Mouse (Mus musculus) C2C12 (cell line): ENCODE measurements at regions not wholly inside any gene's neighbourhood (a gene's known extent, or its start where the extent isn't known, plus 50 kb on each side); places are given as distances from the start of the nearest gene placed in this dataset.

Source experiments
- H3K27me3 ChIP-seq: one replicate; pipeline ENCODE4 v1.6.1; 2011; ENCODE audit not compliant: control insufficient read depth, insufficient read depth, insufficient read length
- H3K36me3 ChIP-seq: one replicate; pipeline ENCODE4 v1.6.1; 2011; ENCODE audit not compliant: control insufficient read depth, insufficient read depth
- H3K4me3 ChIP-seq: one replicate; pipeline ENCODE4 v1.5.1; 2011; ENCODE audit warnings: mild to moderate bottlenecking, control low read depth; ENCODE audit not compliant: poor library complexity, insufficient read depth, severe bottlenecking
- H3K79me2 ChIP-seq: one replicate; pipeline ENCODE4 v1.6.1; 2011; ENCODE audit not compliant: control insufficient read depth, insufficient read depth
- H3K79me3 ChIP-seq: one replicate; pipeline ENCODE4 v1.6.1; 2011; ENCODE audit warnings: low read depth, control low read depth
- H3ac ChIP-seq: one replicate; pipeline ENCODE3; 2011; ENCODE audit warnings: low read depth; ENCODE audit not compliant: control insufficient read depth, insufficient read length
- CEBPB ChIP-seq: IDR thresholded peaks from one replicate; pipeline ENCODE4 v1.6.1; 2011; ENCODE audit warnings: low read depth, mild to moderate bottlenecking, control low read depth, moderate library complexity
- CTCF ChIP-seq: IDR thresholded peaks from one replicate; pipeline ENCODE4 v1.5.1; 2011; ENCODE audit not compliant: control insufficient read depth, insufficient read depth, insufficient read length
- FOSL1 ChIP-seq: IDR thresholded peaks from one replicate; pipeline ENCODE4 v1.8.0; 2011; ENCODE audit warnings: mild to moderate bottlenecking, low read length; ENCODE audit not compliant: poor library complexity, insufficient read depth, severe bottlenecking
- MAX ChIP-seq: IDR thresholded peaks from one replicate; pipeline ENCODE4 v1.6.1; 2011; ENCODE audit warnings: mild to moderate bottlenecking, control low read depth
- MYOD1 ChIP-seq: IDR thresholded peaks from one replicate; pipeline ENCODE4 v1.6.1; 2011; ENCODE audit warnings: low read depth; ENCODE audit not compliant: control insufficient read depth, insufficient read length
- MYOG ChIP-seq: IDR thresholded peaks from one replicate; pipeline ENCODE4 v1.6.1; 2011; ENCODE audit not compliant: control insufficient read depth, insufficient read length; ENCODE audit errors: extremely low read depth
- USF1 ChIP-seq: IDR thresholded peaks from one replicate; pipeline ENCODE4 v1.6.1; 2011; ENCODE audit warnings: low read depth, mild to moderate bottlenecking, control low read depth, moderate library complexity

DNA sequence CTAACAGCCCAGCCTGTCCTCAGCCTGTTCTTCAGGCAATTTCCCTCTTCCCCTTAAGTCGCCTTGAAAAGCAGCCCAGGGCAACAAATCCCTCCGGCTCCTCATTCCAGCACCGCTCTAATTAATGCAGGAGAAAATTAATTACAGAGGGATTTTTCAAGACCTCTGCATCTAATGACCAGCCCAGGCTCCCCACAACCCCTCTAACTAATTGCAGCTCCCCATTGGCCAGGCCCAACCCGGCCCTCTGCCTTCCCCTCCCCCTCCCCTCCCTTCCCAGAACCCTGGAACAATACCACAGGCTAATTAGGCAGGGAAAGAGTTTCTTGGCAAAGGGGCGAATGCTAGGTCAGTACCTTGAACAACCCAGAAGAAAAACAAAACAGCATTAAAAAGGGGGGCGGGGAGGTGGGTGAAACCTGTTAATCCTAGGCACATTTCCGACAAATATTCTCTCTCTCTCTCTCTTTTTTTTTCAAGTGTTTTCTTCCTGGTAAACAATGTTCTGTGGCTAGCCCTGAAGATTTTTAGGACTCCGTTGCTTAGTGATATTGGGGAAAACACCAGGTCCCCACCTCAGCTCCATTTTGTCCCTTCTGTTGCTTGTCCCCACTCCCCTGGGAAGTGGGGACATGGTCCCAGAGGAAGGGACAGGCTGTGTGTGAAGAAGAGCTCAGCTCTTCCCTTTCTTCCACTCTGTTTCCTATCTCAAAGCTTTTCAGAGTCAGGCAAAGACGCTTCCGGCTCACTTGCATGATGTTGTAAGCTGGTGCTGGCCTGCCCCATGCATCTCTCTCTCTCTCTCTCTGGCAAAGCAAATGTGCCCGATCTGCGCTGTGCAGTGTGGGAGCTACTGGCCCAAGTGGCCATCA lies 195.1 kb downstream of the Sox9 start:
- TF ChIP-seq CTCF (no peak), MYOG (no peak), USF1 (no peak), MAX (no peak), FOSL1 (no peak), CEBPB (no peak), MYOD1 (no peak)
- H3K4me3 ChIP-seq = no peak overlapping the region
- H3K79me2 ChIP-seq = no peaks in the 10 kb centered on the region
- no peaks in the 10 kb centered on the region for H3K36me3 ChIP-seq
- H3K79me3 ChIP-seq = no peaks in the 10 kb centered on the region
- no peaks in the 10 kb centered on the region for H3K27me3 ChIP-seq
- H3ac ChIP-seq = no peak overlapping the region

DNA sequence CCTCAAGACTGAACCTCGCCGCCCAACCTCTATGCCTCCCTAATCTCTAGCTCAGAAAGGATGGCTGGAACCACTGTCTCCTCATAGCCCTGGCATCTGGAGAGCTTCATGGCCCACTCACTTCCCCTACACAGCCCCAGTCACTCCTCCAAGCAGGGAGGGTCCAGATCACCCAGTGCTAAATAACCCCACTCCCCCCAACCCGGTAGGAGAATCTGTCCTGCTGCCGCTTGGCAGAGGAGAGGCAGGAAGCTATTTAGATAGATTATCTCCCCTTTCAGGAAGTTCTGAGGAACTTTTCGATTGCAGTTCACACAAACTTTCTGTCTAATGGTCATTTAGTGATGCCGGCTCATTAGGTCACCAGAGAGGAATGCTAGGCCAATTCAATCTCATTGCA lies 196.9 kb downstream of the Sox9 start:
- Histone ChIP-seq H3ac (no peak overlapping the region), H3K27me3 (no peaks in the 10 kb centered on the region), H3K79me3 (no peaks in the 10 kb centered on the region), H3K4me3 (no peak overlapping the region), H3K36me3 (no peaks in the 10 kb centered on the region), H3K79me2 (no peaks in the 10 kb centered on the region)
- TF ChIP-seq MYOD1 = no peak
- TF ChIP-seq USF1 = no peak
- no peak for TF ChIP-seq MAX
- no peak for TF ChIP-seq MYOG

DNA sequence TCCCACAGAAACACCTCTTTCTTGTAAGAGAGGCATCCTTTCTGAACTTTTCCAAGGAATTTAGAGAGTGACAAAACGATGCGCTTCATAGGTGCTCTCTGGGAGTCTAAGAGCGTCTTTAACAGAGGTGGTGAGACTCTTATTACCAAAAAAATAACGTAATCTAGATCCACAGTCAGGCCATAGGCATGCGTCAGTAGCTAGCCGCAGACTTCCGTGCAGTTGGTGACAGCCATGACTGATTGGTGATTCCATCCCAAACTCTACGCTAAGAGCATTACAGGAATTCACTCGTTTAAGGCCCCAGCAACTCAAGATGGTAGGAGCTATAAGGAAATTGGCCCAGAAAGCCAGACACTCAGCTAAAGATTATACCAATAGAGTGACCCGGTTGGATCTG lies 197.4 kb downstream of the Sox9 start:
- Histone ChIP-seq H3K79me3 (no peaks in the 10 kb centered on the region), H3K79me2 (no peaks in the 10 kb centered on the region), H3K27me3 (no peaks in the 10 kb centered on the region), H3ac (no peak overlapping the region), H3K36me3 (no peaks in the 10 kb centered on the region), H3K4me3 (no peak overlapping the region)
- TF ChIP-seq MAX (peak; percentile 35), FOSL1 (peak; percentile 56), CEBPB (no peak), MYOD1 (peak; percentile 77), USF1 (no peak), MYOG (no peak), CTCF (no peak)

DNA sequence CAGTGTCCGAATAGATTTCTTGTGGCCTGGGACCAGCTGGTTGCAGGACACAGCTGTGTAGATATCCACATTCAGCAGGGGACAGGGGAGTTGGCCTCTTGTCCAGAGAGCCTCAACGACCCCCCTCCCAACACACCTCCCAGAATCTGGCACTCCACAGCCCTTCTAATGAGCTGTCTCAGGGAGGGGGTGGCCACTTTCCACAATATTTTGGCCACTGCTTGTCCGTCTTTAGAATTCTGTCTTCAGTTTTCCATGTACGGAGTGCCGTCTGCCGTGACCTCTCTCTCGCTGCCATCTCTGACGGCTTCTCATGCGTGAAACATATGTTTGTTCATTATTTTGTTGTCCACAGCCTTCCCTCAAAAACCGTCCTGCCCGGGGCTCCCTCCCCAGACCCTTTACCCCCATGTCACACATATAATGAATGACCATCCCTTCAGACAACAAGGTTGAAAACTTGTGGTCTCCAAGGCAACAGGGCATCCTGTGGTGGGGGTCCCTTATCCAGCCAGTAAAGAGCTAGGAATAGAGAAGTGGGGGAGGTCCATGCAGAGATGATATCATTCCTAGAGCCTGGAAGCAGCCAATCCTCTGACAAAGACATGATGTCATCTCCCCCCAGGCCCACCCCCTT lies 200.3 kb downstream of the Sox9 start:
- H3K36me3 ChIP-seq = no peaks in the 10 kb centered on the region
- no peak overlapping the region for H3ac ChIP-seq
- H3K4me3 ChIP-seq = no peak overlapping the region
- H3K79me3 ChIP-seq = no peaks in the 10 kb centered on the region
- no peaks in the 10 kb centered on the region for H3K79me2 ChIP-seq
- H3K27me3 ChIP-seq = no peaks in the 10 kb centered on the region
- no peak for TF ChIP-seq MYOD1
- TF ChIP-seq CTCF = no peak
- TF ChIP-seq MYOG = no peak
- no peak for TF ChIP-seq USF1
- TF ChIP-seq FOSL1 = no peak
- no peak for TF ChIP-seq MAX
- TF ChIP-seq CEBPB = no peak

DNA sequence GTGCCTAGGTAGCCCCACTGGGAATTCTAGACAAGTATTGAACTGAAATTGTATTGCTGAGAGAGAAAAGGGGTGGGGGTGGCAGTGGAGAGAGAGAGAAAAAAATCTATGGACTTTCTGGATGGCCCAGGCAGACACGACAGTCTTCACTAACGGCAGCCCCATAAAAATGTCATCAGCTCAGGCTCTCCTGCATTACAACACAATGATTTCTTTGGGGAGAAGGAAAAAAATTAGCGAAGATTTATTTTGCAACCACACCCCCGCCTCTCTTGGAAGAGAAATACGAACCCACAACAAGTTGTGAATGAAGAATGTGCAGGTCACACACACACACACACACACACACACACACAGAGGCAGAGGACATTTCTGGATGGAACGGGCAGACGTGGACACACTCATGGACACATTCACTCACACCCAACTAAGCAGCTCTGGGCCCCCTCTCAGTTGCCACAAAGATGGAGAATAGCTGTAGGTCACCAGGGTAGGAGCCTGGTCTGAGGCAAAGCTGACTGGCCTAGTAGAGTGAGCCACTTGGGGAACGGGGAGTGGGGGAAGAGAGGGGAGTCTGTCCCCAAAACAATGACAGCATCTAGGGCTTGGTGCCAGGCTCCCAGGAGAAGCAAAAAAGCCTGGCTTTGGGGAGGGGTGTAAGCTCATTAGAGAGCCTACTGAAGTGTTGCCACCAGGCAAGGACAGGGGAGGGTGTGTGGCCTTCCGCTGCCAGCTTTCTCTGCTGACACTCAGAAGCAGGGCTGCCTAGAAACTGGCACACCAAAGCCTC lies 201.0 kb downstream of the Sox9 start:
- no peak overlapping the region for H3ac ChIP-seq
- H3K79me2 ChIP-seq = no peaks in the 10 kb centered on the region
- no peaks in the 10 kb centered on the region for H3K27me3 ChIP-seq
- H3K36me3 ChIP-seq = no peaks in the 10 kb centered on the region
- no peaks in the 10 kb centered on the region for H3K79me3 ChIP-seq
- TF ChIP-seq CEBPB (peak; percentile 2), MYOD1 (no peak)
- H3K4me3 ChIP-seq = no peak overlapping the region
